In genomic region chr11:77160341-77160740, GRCm38 (mm10) we compare ENCODE assay signal across 27 mouse cellular contexts. TPM values are rescaled to one million over a fixed set of nuclear protein-coding genes. Genes with fewer than 3 reads are reported as not detected.
DNase-seq lines count a peak whose midpoint lies in the region; ATAC-seq and TF ChIP-seq lines count a peak whose summit lies in the region.
"Had no signal": no experiment of that assay in that cellular context is flagged by ENCODE, and none has a peak within 500 bp of the region (broad histone marks: within the 10 kb centered on the region; RNA-seq: fewer than 3 reads in every experiment).

No protein-coding gene starts in this region.

- H3K4me3 ChIP-seq in embryonic facial prominence, embryonic 14.5 days (ENCODE audit: low read depth, low read length): no peak overlapping the region
- no peak overlapping the region for H3K4me3 ChIP-seq in embryonic facial prominence, embryonic 10.5 days
- H3K4me3 ChIP-seq in myocyte: no peak overlapping the region
- no peak overlapping the region for H3K4me3 ChIP-seq in hindbrain, embryonic 16.5 days (ENCODE audit: low read length)
- H3K4me3 ChIP-seq in hindbrain, embryonic 14.5 days (replicated peaks; ENCODE audit: low read length): no peak overlapping the region
- H3K4me3 ChIP-seq: embryonic facial prominence, embryonic 13.5 days; forebrain, embryonic 15.5 days; heart, embryonic 12.5 days; hindbrain, embryonic 12.5 days had no signal

- H3K27me3 ChIP-seq in embryonic facial prominence, embryonic 14.5 days (replicated peaks; ENCODE audit: control insufficient read depth, insufficient read depth, low read length): no peaks in the 10 kb centered on the region
- H3K27me3 ChIP-seq in embryonic facial prominence, embryonic 10.5 days (replicated peaks; ENCODE audit: low read depth, poor library complexity, severe bottlenecking): no peaks in the 10 kb centered on the region
- no peaks in the 10 kb centered on the region for H3K27me3 ChIP-seq in myocyte (ENCODE audit: control insufficient read depth, insufficient read depth, insufficient read length)
- no peaks in the 10 kb centered on the region for H3K27me3 ChIP-seq in hindbrain, embryonic 16.5 days (replicated peaks; ENCODE audit: control insufficient read depth, insufficient read depth, low read length)
- no peaks in the 10 kb centered on the region for H3K27me3 ChIP-seq in hindbrain, embryonic 14.5 days (ENCODE audit: control insufficient read depth, insufficient read depth, low read length)
- H3K27me3 ChIP-seq: embryonic facial prominence, embryonic 13.5 days; forebrain, embryonic 15.5 days; heart, embryonic 12.5 days; hindbrain, embryonic 12.5 days had no signal

- DNase-seq in embryonic facial prominence, embryonic 14.5 days (ENCODE audit: low spot score): peak; percentile 58
- no peak for DNase-seq in embryonic facial prominence, embryonic 10.5 days (ENCODE audit: low spot score)
- peak; percentile 43 for DNase-seq in 3134 (ENCODE audit: extremely low read depth, insufficient read length, low spot score)
- no peak for DNase-seq in hindbrain, embryonic 14.5 days (ENCODE audit: low spot score)
- DNase-seq in right cerebral cortex, postnatal 4 days: no peak
- DNase-seq: adrenal gland, adult 8-10 months; cerebellum, adult 18-20 months; cerebellum, postnatal 14 days; gastrocnemius, postnatal 10 days; heart, adult 11 months; heart, postnatal 14 days; kidney, adult 8-10 months; kidney, postnatal 10 days; lung, postnatal 14 days; thymus, postnatal 36 days had no signal

- H3ac ChIP-seq in myocyte (ENCODE audit: control insufficient read depth, insufficient read length): no peak overlapping the region

- H3K4me2 ChIP-seq in embryonic facial prominence, embryonic 14.5 days (ENCODE audit: low read depth, low read length): no peak overlapping the region
- peak overlapping the region; percentile 57 for H3K4me2 ChIP-seq in myocyte (ENCODE audit: low read depth)
- H3K4me2 ChIP-seq in hindbrain, embryonic 16.5 days (ENCODE audit: low read length): no peak overlapping the region
- no peak overlapping the region for H3K4me2 ChIP-seq in hindbrain, embryonic 14.5 days (replicated peaks)
- H3K4me2 ChIP-seq: embryonic facial prominence, embryonic 13.5 days; forebrain, embryonic 15.5 days; heart, embryonic 12.5 days; hindbrain, embryonic 12.5 days; midbrain, embryonic 11.5 days had no signal

- WGBS in embryonic facial prominence, embryonic 14.5 days: 82% methylated on average over 9 of the region's 9 CpGs
- WGBS in embryonic facial prominence, embryonic 10.5 days: 89% methylated on average over 9 of the region's 9 CpGs
- 90% methylated on average over 9 of the region's 9 CpGs for WGBS in hindbrain, embryonic 16.5 days
- WGBS in hindbrain, embryonic 14.5 days: 90% methylated on average over 9 of the region's 9 CpGs

- H3K9me3 ChIP-seq in embryonic facial prominence, embryonic 14.5 days (ENCODE audit: control insufficient read depth, low read length): no peaks in the 10 kb centered on the region
- no peaks in the 10 kb centered on the region for H3K9me3 ChIP-seq in embryonic facial prominence, embryonic 10.5 days
- no peaks in the 10 kb centered on the region for H3K9me3 ChIP-seq in hindbrain, embryonic 16.5 days (ENCODE audit: control insufficient read depth, low read length)
- no peaks in the 10 kb centered on the region for H3K9me3 ChIP-seq in hindbrain, embryonic 14.5 days (ENCODE audit: control insufficient read depth, low read length)
- H3K9me3 ChIP-seq: embryonic facial prominence, embryonic 13.5 days; forebrain, embryonic 15.5 days; G1E; hindbrain, embryonic 12.5 days had no signal

- no peaks in the 10 kb centered on the region for H3K79me2 ChIP-seq in myocyte (ENCODE audit: control insufficient read depth, insufficient read depth)

- no peak overlapping the region for H3K27ac ChIP-seq in embryonic facial prominence, embryonic 14.5 days (replicated peaks; ENCODE audit: low read depth, low read length)
- no peak overlapping the region for H3K27ac ChIP-seq in embryonic facial prominence, embryonic 10.5 days (replicated peaks)
- no peak overlapping the region for H3K27ac ChIP-seq in hindbrain, embryonic 16.5 days (ENCODE audit: low read depth, low read length)
- H3K27ac ChIP-seq in hindbrain, embryonic 14.5 days: no peak overlapping the region
- H3K27ac ChIP-seq: embryonic facial prominence, embryonic 13.5 days; forebrain, embryonic 15.5 days; hindbrain, embryonic 12.5 days had no signal

- H3K36me3 ChIP-seq in embryonic facial prominence, embryonic 14.5 days (ENCODE audit: control insufficient read depth, insufficient read depth, low read length): no peaks in the 10 kb centered on the region
- no peaks in the 10 kb centered on the region for H3K36me3 ChIP-seq in embryonic facial prominence, embryonic 10.5 days (replicated peaks)
- H3K36me3 ChIP-seq in myocyte (ENCODE audit: control insufficient read depth, insufficient read depth): no peaks in the 10 kb centered on the region
- H3K36me3 ChIP-seq in hindbrain, embryonic 16.5 days (ENCODE audit: control insufficient read depth, insufficient read depth, low read length): no peaks in the 10 kb centered on the region
- H3K36me3 ChIP-seq in hindbrain, embryonic 14.5 days (replicated peaks; ENCODE audit: control insufficient read depth, insufficient read depth): no peaks in the 10 kb centered on the region
- H3K36me3 ChIP-seq: embryonic facial prominence, embryonic 13.5 days; forebrain, embryonic 15.5 days; G1E; heart, embryonic 12.5 days; hindbrain, embryonic 12.5 days had no signal

- TF ChIP-seq POLR2A in myocyte (IDR thresholded peaks at IDR 0.05; ENCODE audit: insufficient read length, low read depth): no peak

- no peaks in the 10 kb centered on the region for H3K4me1 ChIP-seq in embryonic facial prominence, embryonic 14.5 days (ENCODE audit: control insufficient read depth, insufficient read depth, low read length)
- H3K4me1 ChIP-seq in embryonic facial prominence, embryonic 10.5 days: no peaks in the 10 kb centered on the region
- H3K4me1 ChIP-seq in hindbrain, embryonic 16.5 days (ENCODE audit: control insufficient read depth, insufficient read depth, low read depth, low read length): no peaks in the 10 kb centered on the region
- H3K4me1 ChIP-seq in hindbrain, embryonic 14.5 days (replicated peaks; ENCODE audit: control insufficient read depth, insufficient read depth, low read length): no peaks in the 10 kb centered on the region
- H3K4me1 ChIP-seq: embryonic facial prominence, embryonic 13.5 days; forebrain, embryonic 15.5 days; heart, embryonic 12.5 days; hindbrain, embryonic 12.5 days had no signal

- no peak for ATAC-seq in embryonic facial prominence, embryonic 14.5 days (ENCODE audit: low read depth)
- ATAC-seq in common myeloid progenitor, adult 5-6 weeks (replicated peaks; ENCODE audit: low read depth, poor library complexity, severe bottlenecking): 0 out of 2 replicates have a peak, but pooled peaks have one; percentile 32
- ATAC-seq in hindbrain, embryonic 16.5 days: no peak
- no peak for ATAC-seq in hindbrain, embryonic 14.5 days (ENCODE audit: low FRiP score)
- ATAC-seq: activated CD4-positive, CD25-positive, alpha-beta regulatory T cell, adult 4 months; forebrain, embryonic 15.5 days; inflammation-experienced regulatory T-cells, adult 6 months had no signal

- no peak overlapping the region for H3K9ac ChIP-seq in embryonic facial prominence, embryonic 14.5 days (ENCODE audit: low read depth, low read length)
- H3K9ac ChIP-seq in hindbrain, embryonic 16.5 days (ENCODE audit: low read depth, low read length): no peak overlapping the region
- no peak overlapping the region for H3K9ac ChIP-seq in hindbrain, embryonic 14.5 days
- H3K9ac ChIP-seq: embryonic facial prominence, embryonic 13.5 days; forebrain, embryonic 15.5 days; heart, embryonic 12.5 days; hindbrain, embryonic 12.5 days had no signal

TF ChIP-seq in myocyte, 11 proteins besides CTCF, POLR2A, EP300 and RAD21:
- TF ChIP-seq USF1 (IDR thresholded peaks at IDR 0.05; ENCODE audit: low read depth): no peak
- TF ChIP-seq E2F4 (IDR thresholded peaks at IDR 0.05; ENCODE audit: insufficient read depth): no peak
- no peak for TF ChIP-seq POLR2AphosphoS2 (IDR thresholded peaks at IDR 0.05; ENCODE audit: insufficient read length, low read depth)
- no peak for TF ChIP-seq SRF (IDR thresholded peaks at IDR 0.05; ENCODE audit: control insufficient read depth, insufficient read length, low read depth)
- no peak for TF ChIP-seq CEBPB (IDR thresholded peaks at IDR 0.05; ENCODE audit: insufficient read depth, poor library complexity, severe bottlenecking)
- TF ChIP-seq REST (IDR thresholded peaks at IDR 0.05; ENCODE audit: insufficient read depth, insufficient read length): no peak
- no peak for TF ChIP-seq MYOD1 (IDR thresholded peaks at IDR 0.05; ENCODE audit: control insufficient read depth in 1 of 3, insufficient read length in 2 of 3, low read depth in 2 of 3)

RNA-seq across cellular contexts. Expression of gene Efcab5, which starts 28.4 kb away (rescaled TPM):
- 0.20 and 0.50 TPM in 2 replicates for polyA plus RNA-seq in embryonic facial prominence, embryonic 14.5 days (2014; fragmentation: Nextera tagmentation; extraction: Ambion mirVana)
- polyA plus RNA-seq in embryonic facial prominence, embryonic 10.5 days (2016; fragmentation: Nextera tagmentation; extraction: Ambion mirVana): 0.07 and 0.28 TPM in 2 replicates
- 0.55 and 0.92 TPM in 2 replicates for total RNA-seq in common myeloid progenitor, adult 5-6 weeks (2017)
- 0.04 TPM for polyA plus RNA-seq in myocyte (2012; fragmentation: generic; extraction: Trizol)
- 0.51 and 0.56 TPM in 2 replicates for polyA plus RNA-seq in hindbrain, embryonic 16.5 days (2015; fragmentation: Nextera tagmentation; extraction: Ambion mirVana)
- 0.71 and 1.2 TPM in 2 replicates for polyA plus RNA-seq in hindbrain, embryonic 14.5 days (2014; fragmentation: Nextera tagmentation; extraction: Ambion mirVana)
- polyA plus RNA-seq: liver, adult 2 months had no signal

RNA-seq across cellular contexts. Expression of gene Ssh2, which starts 55.7 kb away (rescaled TPM):
- polyA plus RNA-seq in embryonic facial prominence, embryonic 14.5 days (2014; fragmentation: Nextera tagmentation; extraction: Ambion mirVana): 11.3 and 11.9 TPM in 2 replicates
- polyA plus RNA-seq in embryonic facial prominence, embryonic 10.5 days (2016; fragmentation: Nextera tagmentation; extraction: Ambion mirVana): 9.2 and 9.5 TPM in 2 replicates
- 29.5 and 38.2 TPM in 2 replicates for total RNA-seq in common myeloid progenitor, adult 5-6 weeks (2017)
- 4.8 TPM for polyA plus RNA-seq in myocyte (2012; fragmentation: generic; extraction: Trizol)
- 13.8 and 17.7 TPM in 2 replicates for polyA plus RNA-seq in hindbrain, embryonic 16.5 days (2015; fragmentation: Nextera tagmentation; extraction: Ambion mirVana)
- polyA plus RNA-seq in hindbrain, embryonic 14.5 days (2014; fragmentation: Nextera tagmentation; extraction: Ambion mirVana): 23.2 and 24.6 TPM in 2 replicates

Comparison
In these comparisons a context has a peak if more than half of its experiments do, and no peak if none do; other contexts are left out.
1. DNase-seq: peak in embryonic facial prominence, embryonic 14.5 days (single experiment) and 3134 (single experiment); none in embryonic facial prominence, embryonic 10.5 days (single experiment), hindbrain, embryonic 14.5 days (single experiment) and right cerebral cortex, postnatal 4 days (single experiment).